19 mouse cellular contexts compared by ENCODE assay signal in genomic region chr2:70012941-70013340, GRCm38 (mm10). TPM values are rescaled to one million over a fixed set of nuclear protein-coding genes. Genes with fewer than 3 reads are reported as not detected.
"Had no signal": no experiment of that assay in that cellular context is flagged by ENCODE, and none has a peak within 500 bp of the region (broad histone marks: within the 10 kb centered on the region; RNA-seq: fewer than 3 reads in every experiment).

No protein-coding gene starts in this region.

- H3K4me1 ChIP-seq: kidney, embryonic 15.5 days; limb, embryonic 12.5 days; liver, embryonic 15.5 days; midbrain, embryonic 13.5 days; neural tube, embryonic 13.5 days had no signal

- H3K27me3 ChIP-seq: kidney, embryonic 15.5 days; limb, embryonic 12.5 days; limb, embryonic 15.5 days; liver, embryonic 15.5 days; midbrain, embryonic 13.5 days; neural tube, embryonic 13.5 days had no signal

- DNase-seq: kidney, adult 2 months; kidney, postnatal 10 days; kidney, postnatal 36 days; layer of hippocampus, postnatal 36 days; left cerebral cortex, postnatal 4 days; thymus, postnatal 25 days had no signal

- H3K9ac ChIP-seq: kidney, embryonic 15.5 days; limb, embryonic 12.5 days; limb, embryonic 15.5 days; liver, embryonic 15.5 days; midbrain, embryonic 13.5 days; neural tube, embryonic 13.5 days had no signal

- H3K4me2 ChIP-seq: kidney, embryonic 15.5 days; limb, embryonic 12.5 days; limb, embryonic 15.5 days; liver, embryonic 11.5 days; liver, embryonic 15.5 days; midbrain, embryonic 13.5 days; neural tube, embryonic 13.5 days had no signal

- ATAC-seq: intestine, postnatal 0 days; midbrain, embryonic 13.5 days; midbrain, embryonic 16.5 days had no signal

- H3K4me3 ChIP-seq: kidney, embryonic 15.5 days; left cerebral cortex, adult 2 months; limb, embryonic 12.5 days; limb, embryonic 15.5 days; liver, embryonic 15.5 days; midbrain, embryonic 13.5 days; myocyte; neural tube, embryonic 13.5 days had no signal

- H3K27ac ChIP-seq: kidney, embryonic 15.5 days; left cerebral cortex, adult 2 months; limb, embryonic 12.5 days; limb, embryonic 15.5 days; liver, embryonic 15.5 days; macrophage; midbrain, embryonic 13.5 days; neural tube, embryonic 13.5 days had no signal

- H3K9me3 ChIP-seq: kidney, embryonic 15.5 days; limb, embryonic 12.5 days; limb, embryonic 15.5 days; liver, embryonic 15.5 days; midbrain, embryonic 13.5 days; neural tube, embryonic 13.5 days had no signal

RNA-seq across cellular contexts. Expression of gene Myo3b, which starts 26.0 kb away (rescaled TPM):
- polyA plus RNA-seq: intestine, postnatal 0 days; limb, embryonic 12.5 days; limb, embryonic 15.5 days; liver, embryonic 11.5 days; liver, embryonic 15.5 days; macrophage; small intestine, adult 2 months had no signal
